Mouse (Mus musculus) mammary gland, adult 2 months (tissue): ENCODE results near the gene Il22ra1. TPM values are rescaled to one million over a fixed set of nuclear protein-coding genes. Genes with fewer than 3 reads are reported as not detected.

Experiments
- polyA plus RNA-seq: library from polyadenylated mRNA; depleted of rRNA; stranded (reverse); fragments of >200 nt; gene quantifications from 2 replicates; pipeline ENCODE4 v1.2.3, GENCODE M21; 2012; ENCODE audit warnings: low replicate concordance; rRNA removed

Gene Il22ra1
- polyA plus RNA-seq = 0.23 and 0.82 TPM in 2 replicates

DNA sequence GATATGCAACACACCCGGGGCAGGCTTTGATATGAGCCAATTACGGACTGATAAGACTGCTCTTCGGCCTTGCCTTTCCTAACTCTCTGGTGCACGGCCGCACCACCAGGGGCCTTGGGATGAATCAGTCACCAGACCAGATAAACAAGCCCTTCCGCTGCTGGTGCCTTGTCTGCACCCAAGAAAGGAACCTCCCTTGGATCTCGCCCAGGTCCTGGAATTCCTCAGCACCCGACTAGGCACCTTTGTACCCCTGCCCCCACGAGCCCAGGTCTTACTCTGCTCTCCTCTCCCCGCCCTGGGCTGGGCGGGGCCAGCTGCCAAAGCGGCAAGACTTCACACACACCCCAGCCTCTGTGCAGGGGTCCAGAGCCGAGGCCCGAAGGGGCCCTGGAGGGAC, at the start of gene Il22ra1:
Il22ra1 (plus strand) TSS at position 356 of the 400 bp plus-strand sequence.

DNA sequence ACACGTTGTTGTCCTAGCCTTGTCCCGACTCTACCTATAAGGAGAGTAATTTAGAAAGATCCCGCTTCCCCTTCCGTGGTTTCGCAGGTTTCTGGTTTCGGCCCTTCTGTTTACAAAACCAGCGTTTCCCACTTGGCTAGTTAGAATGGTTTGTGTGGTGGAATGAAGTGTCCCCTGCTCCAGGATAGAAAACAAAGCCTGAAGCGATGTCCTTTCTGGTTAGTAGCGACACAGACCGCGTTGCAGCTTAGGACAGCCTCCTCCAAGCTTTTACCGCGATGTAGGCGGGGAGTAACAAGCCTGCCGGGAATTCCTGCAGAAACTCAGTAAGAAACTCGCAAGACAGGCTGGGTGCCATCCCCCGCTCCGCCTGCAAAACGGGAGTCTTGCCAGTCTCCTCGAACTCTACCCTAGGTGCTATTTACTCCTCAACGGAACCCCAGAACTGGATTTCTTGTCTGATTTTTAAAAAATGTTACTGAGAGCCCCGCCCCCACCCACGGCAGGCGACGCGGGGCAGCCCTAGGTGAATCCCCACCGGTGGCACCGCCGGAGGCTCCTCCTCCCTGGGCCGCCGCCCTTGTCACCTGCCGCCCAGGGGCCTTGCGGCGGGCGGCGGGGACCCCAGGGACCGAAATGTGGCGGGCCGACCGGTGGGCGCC, 41.9 kb upstream of the Il22ra1 start, which contains the start of gene Ifnlr1:
Ifnlr1 (plus strand) TSS at position 382 of the 662 bp plus-strand sequence.

DNA sequence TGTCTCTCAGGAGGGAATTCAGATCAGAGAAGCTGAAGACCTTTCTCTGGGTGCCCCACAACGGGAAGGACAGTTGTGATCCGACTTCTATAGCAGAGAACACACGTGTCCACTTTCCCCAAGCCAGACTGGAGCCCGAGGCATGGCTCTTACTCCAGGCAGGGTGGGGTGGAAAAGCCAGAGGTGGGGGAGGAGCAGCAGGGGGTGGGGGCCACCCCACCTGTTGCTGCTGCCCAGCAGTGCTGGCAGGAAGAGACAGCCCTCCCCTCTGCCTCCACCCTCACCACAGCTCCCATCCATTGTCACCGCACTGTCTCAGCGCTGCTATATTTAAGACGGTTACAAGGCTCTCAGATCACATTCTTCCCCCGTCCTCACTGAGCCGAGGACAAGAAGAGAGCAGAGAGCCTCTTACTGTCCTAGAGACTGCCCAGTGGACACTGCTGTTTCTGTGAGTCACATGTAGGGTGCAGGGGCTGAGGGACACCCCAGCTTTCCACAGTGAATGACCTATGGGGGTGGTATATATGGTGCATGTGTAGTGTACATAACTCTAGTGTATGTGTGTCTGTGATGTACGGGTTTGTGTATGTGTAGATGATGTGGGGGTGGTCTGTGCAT, 31.5 kb downstream of the Il22ra1 start, which contains the start of gene Myom3:
Myom3 (plus strand) TSS at position 360 of the 621 bp plus-strand sequence.

Other genes starting within 250 kb of the Il22ra1 start
- gene Stpg1, start 233.4 kb upstream of the Il22ra1 start, polyA plus RNA-seq = 0.12 and 0.16 TPM in 2 replicates
- 18.0 and 21.6 TPM in 2 replicates for gene Nipal3, start 233.1 kb upstream of the Il22ra1 start, polyA plus RNA-seq
- 0.14 and 0.62 TPM in 2 replicates for gene Grhl3, start 154.5 kb upstream of the Il22ra1 start, polyA plus RNA-seq
- gene Ifnlr1, start 41.9 kb upstream of the Il22ra1 start, polyA plus RNA-seq = 3.9 and 6.0 TPM in 2 replicates
- gene Myom3, start 31.5 kb downstream of the Il22ra1 start, polyA plus RNA-seq = 0.29 and 2.8 TPM in 2 replicates
- 46.7 and 110 TPM in 2 replicates for gene Srsf10, start 127.6 kb downstream of the Il22ra1 start, polyA plus RNA-seq
- gene Pnrc2, start 145.7 kb downstream of the Il22ra1 start, polyA plus RNA-seq = 12.9 and 19.8 TPM in 2 replicates
- gene Cnr2, start 167.2 kb downstream of the Il22ra1 start, polyA plus RNA-seq = 15.0 and 18.4 TPM in 2 replicates
- 60.6 and 101 TPM in 2 replicates for gene Fuca1, start 192.6 kb downstream of the Il22ra1 start, polyA plus RNA-seq
- 54.9 and 80.4 TPM in 2 replicates for gene Hmgcl, start 218.3 kb downstream of the Il22ra1 start, polyA plus RNA-seq
- gene Gale, start 235.6 kb downstream of the Il22ra1 start, polyA plus RNA-seq = 61.5 and 82.0 TPM in 2 replicates
- gene Lypla2, start 244.5 kb downstream of the Il22ra1 start, polyA plus RNA-seq = 108 and 220 TPM in 2 replicates